Mouse (Mus musculus) liver, embryonic 14.5 days (tissue): ENCODE measurements around the gene Arf1. TPM values are rescaled to one million over a fixed set of nuclear protein-coding genes. Genes with fewer than 3 reads are reported as not detected.

Experiments used
- ATAC-seq: fragments of 200-750 bp; cut with Nextera tagmentation; 2 replicates; pipeline ENCODE4 v1.8.0; 2017; ENCODE audit warnings: moderate number of reproducible peaks, mild to moderate bottlenecking, moderate library complexity; ENCODE audit not compliant: insufficient read depth
- DNase-seq, 3 experiments: peaks; one replicate each; pipeline ENCODE4 v3.0.0-alpha.2; 2012 to 2013; ENCODE audit warnings: low read depth in 3 of 3, low spot score in 3 of 3
- H3K27ac ChIP-seq: fragments of 300-500 bp; sonication (generic); 2 replicates; pipeline ENCODE4 v1.5.1; 2014; ENCODE audit warnings: moderate library complexity, mild to moderate bottlenecking, control low read depth, inconsistent platforms
- H3K27me3 ChIP-seq: fragments of 300-500 bp; sonication (generic); 2 replicates; pipeline ENCODE4 v1.6.1; 2014; ENCODE audit warnings: mild to moderate bottlenecking, low read length, moderate library complexity; ENCODE audit not compliant: control insufficient read depth, insufficient read depth
- H3K36me3 ChIP-seq: fragments of 300-500 bp; sonication (generic); replicated peaks from 2 replicates; pipeline ENCODE4 v1.6.1; 2014; ENCODE audit warnings: low read depth; ENCODE audit not compliant: control insufficient read depth, insufficient read depth
- H3K4me1 ChIP-seq, 2 experiments: fragments of 200-500 bp in 1 of 2; fragments of 300-500 bp in 1 of 2; sonication (generic) in 1 of 2; replicated peaks; 2 replicates each; pipeline ENCODE4 v1.6.1; 2012 to 2014; ENCODE audit warnings: antibody characterized with exemption in 1 of 2, inconsistent platforms in 1 of 2, low read length in 1 of 2; ENCODE audit not compliant: control insufficient read depth in 2 of 2, insufficient read depth in 2 of 2
- H3K4me2 ChIP-seq: fragments of 300-500 bp; sonication (generic); 2 replicates; pipeline ENCODE4 v1.6.1; 2014; ENCODE audit warnings: low read depth, mild to moderate bottlenecking, control low read depth, moderate library complexity
- H3K4me3 ChIP-seq, 2 experiments: fragments of 200-500 bp in 1 of 2; fragments of 300-500 bp in 1 of 2; sonication (generic) in 1 of 2; 2 replicates each; pipeline ENCODE4 v1.5.1; 2012 to 2014; ENCODE audit warnings: low read depth in 2 of 2, low read length in 2 of 2, mild to moderate bottlenecking in 2 of 2, control low read depth in 1 of 2, inconsistent platforms in 1 of 2, moderate library complexity in 1 of 2; ENCODE audit not compliant: insufficient read depth in 1 of 2
- H3K9ac ChIP-seq: fragments of 300-500 bp; sonication (generic); replicated peaks from 2 replicates; pipeline ENCODE4 v1.6.1; 2014; ENCODE audit warnings: mild to moderate bottlenecking, control low read depth, moderate library complexity
- H3K9me3 ChIP-seq: fragments of 300-500 bp; sonication (generic); 2 replicates; pipeline ENCODE4 v1.6.1; 2016; ENCODE audit warnings: low read length, mixed read lengths; ENCODE audit not compliant: control insufficient read depth
- CTCF ChIP-seq: IDR thresholded peaks from 2 replicates; pipeline ENCODE4 v1.5.1; 2016; ENCODE audit warnings: antibody characterized with exemption, low read depth, control low read depth
- EP300 ChIP-seq: IDR thresholded peaks from 2 replicates; pipeline ENCODE4 v1.6.1; 2016; ENCODE audit warnings: antibody characterized with exemption, low read depth
- WGBS: fragments of 180-500 bp; shearing (Covaris S2); extraction: QIAGEN DNeasy Blood & Tissue Kit; methylation state at CpG from one replicate; pipeline ENCODE4 v1.1.7; 2014; ENCODE audit not compliant: insufficient replicate concordance; 5-methylcytosine and 5-hydroxymethylcytosine counted together
- polyA plus RNA-seq, 2 experiments: library from polyadenylated mRNA; depleted of rRNA in 1 of 2; stranded (reverse) in 1 of 2; unstranded in 1 of 2; fragments of >200 nt; fragmentation: Nextera tagmentation in 1 of 2; extraction: Ambion mirVana in 1 of 2; gene quantifications; 2 replicates each; pipeline versions ENCODE4 v1.2.1 to v1.2.3; 2012 to 2014

Gene Arf1
- polyA plus RNA-seq, 2 experiments: 190 to 227 TPM

GRCm38 (mm10) chr11:59183821-59184220 lies 44.2 kb downstream of the Arf1 start:
- peak; percentile 76 for ATAC-seq
- Histone ChIP-seq H3K36me3 (no peaks in the 10 kb centered on the region; the same call in 1 of the 2 replicates), H3K4me1 (peaks cover 3 to 7% of the 10 kb centered on the region in 2 experiments; a peak in 3 of 4 replicates), H3K27me3 (peaks cover 6% of the 10 kb centered on the region), H3K4me2 (no peak overlapping the region), H3K4me3 (no peak overlapping the region), H3K9ac (no peak overlapping the region), H3K9me3 (no peaks in the 10 kb centered on the region), H3K27ac (peak overlapping the region; percentile 38)
- WGBS: 15% methylated on average over 3 of the region's 3 CpGs
- DNase-seq: peak in 1 of 3 experiments; percentile 52
- peak; percentile 95 for TF ChIP-seq CTCF
- no peak for TF ChIP-seq EP300

- no peak for ATAC-seq
Observed at GRCm38 (mm10) chr11:59182864-59183331, 45.2 kb downstream of the Arf1 start, which contains the start of gene Gjc2. Gjc2 (minus strand) TSS chr11:59183213.

GRCm38 (mm10) chr11:59176921-59177320 lies 51.1 kb downstream of the Arf1 start:
- Histone ChIP-seq H3K9ac (no peak overlapping the region), H3K36me3 (no peaks in the 10 kb centered on the region), H3K4me2 (no peak overlapping the region), H3K27me3 (peaks cover 51% of the 10 kb centered on the region), H3K4me1 (no peaks in the 10 kb centered on the region; a peak in 1 of 4 replicates), H3K9me3 (no peaks in the 10 kb centered on the region), H3K4me3 (no peak overlapping the region), H3K27ac (no peak overlapping the region)
- TF ChIP-seq EP300 (no peak), CTCF (no peak)
- ATAC-seq: no peak
- no peak for DNase-seq
- 11% methylated on average over 34 of the region's 34 CpGs for WGBS

More at GRCm38 (mm10) chr11:59182864-59183331, 45.2 kb downstream of the Arf1 start, which contains the start of gene Gjc2:
- DNase-seq: no peak
- Histone ChIP-seq H3K4me2 (no peak within 1 kb of the TSS), H3K9ac (no peak within 1 kb of the TSS), H3K27me3 (peaks cover 15% of the 10 kb centered on the region), H3K4me1 (peaks cover 3 to 7% of the 10 kb centered on the region in 2 experiments; a peak in 3 of 4 replicates), H3K36me3 (no peaks in the 10 kb centered on the region; the same call in 1 of the 2 replicates), H3K27ac (peak within 1 kb of the TSS; percentile 38), H3K4me3 (no peak within 1 kb of the TSS), H3K9me3 (no peaks in the 10 kb centered on the region)
- peak; percentile 7; the same call in 1 of the 2 replicates for TF ChIP-seq CTCF
- TF ChIP-seq EP300: no peak
- WGBS: 66% methylated on average over 3 of the region's 3 CpGs

- peaks cover 51% of the 10 kb centered on the region for H3K27me3 ChIP-seq
- H3K9me3 ChIP-seq: no peaks in the 10 kb centered on the region
- H3K9ac ChIP-seq: no peak overlapping the region
- no peak overlapping the region for H3K4me2 ChIP-seq
- H3K27ac ChIP-seq: no peak overlapping the region
- H3K36me3 ChIP-seq: no peaks in the 10 kb centered on the region
- 4% methylated on average over 48 of the region's 48 CpGs for WGBS
- no peak overlapping the region for H3K4me3 ChIP-seq
- no peak for ATAC-seq
- no peaks in the 10 kb centered on the region; a peak in 1 of 4 replicates for H3K4me1 ChIP-seq
- DNase-seq: no peak
- TF ChIP-seq EP300: no peak
- TF ChIP-seq CTCF: no peak
Observed at GRCm38 (mm10) chr11:59176475-59176874, 51.6 kb downstream of the Arf1 start.

GRCm38 (mm10) chr11:59174189-59174838 lies 53.8 kb downstream of the Arf1 start:
- Histone ChIP-seq H3K4me2 (no peak overlapping the region), H3K36me3 (no peaks in the 10 kb centered on the region), H3K4me3 (no peak overlapping the region), H3K4me1 (no peaks in the 10 kb centered on the region), H3K27me3 (peaks cover 50% of the 10 kb centered on the region), H3K9me3 (no peaks in the 10 kb centered on the region), H3K9ac (no peak overlapping the region), H3K27ac (no peak overlapping the region)
- ATAC-seq (no peak), DNase-seq (peak in 1 of 3 experiments; percentile 45)
- 51% methylated on average over 6 of the region's 6 CpGs for WGBS
- no peak for TF ChIP-seq EP300
- TF ChIP-seq CTCF: no peak
